Mouse (Mus musculus): ENCODE data around the gene Ccdc12. TPM values are rescaled to one million over a fixed set of nuclear protein-coding genes. Genes with fewer than 3 reads are reported as not detected.

Gene Ccdc12
- 123 and 125 TPM in 2 replicates for total RNA-seq (2017)

GRCm38 (mm10) chr9:110656249-110657221 lies at the start of gene Ccdc12:
TSS of gene Ccdc12 (plus strand) at chr9:110656503.
- peak; percentile 75 for ATAC-seq (ENCODE audit: extremely low read depth, insufficient number of reproducible peaks, low FRiP score, poor library complexity, severe bottlenecking)

GRCm38 (mm10) chr9:110611471-110611870 lies 44.8 kb upstream of the Ccdc12 start:
- ATAC-seq (ENCODE audit: extremely low read depth, insufficient number of reproducible peaks, low FRiP score, poor library complexity, severe bottlenecking): no peak

GRCm38 (mm10) chr9:110617081-110617480 lies 39.2 kb upstream of the Ccdc12 start:
- ATAC-seq (ENCODE audit: extremely low read depth, insufficient number of reproducible peaks, low FRiP score, poor library complexity, severe bottlenecking): no peak

GRCm38 (mm10) chr9:110620180-110620579 lies 36.1 kb upstream of the Ccdc12 start:
- ATAC-seq (ENCODE audit: extremely low read depth, insufficient number of reproducible peaks, low FRiP score, poor library complexity, severe bottlenecking): no peak

- ATAC-seq (ENCODE audit: extremely low read depth, insufficient number of reproducible peaks, low FRiP score, poor library complexity, severe bottlenecking): no peak
Observed at GRCm38 (mm10) chr9:110620685-110621084, 35.6 kb upstream of the Ccdc12 start.

GRCm38 (mm10) chr9:110622621-110623219 lies 33.6 kb upstream of the Ccdc12 start:
- no peak for ATAC-seq (ENCODE audit: extremely low read depth, insufficient number of reproducible peaks, low FRiP score, poor library complexity, severe bottlenecking)

GRCm38 (mm10) chr9:110623416-110624195 lies 32.7 kb upstream of the Ccdc12 start:
- no peak for ATAC-seq (ENCODE audit: extremely low read depth, insufficient number of reproducible peaks, low FRiP score, poor library complexity, severe bottlenecking)

- no peak for ATAC-seq (ENCODE audit: extremely low read depth, insufficient number of reproducible peaks, low FRiP score, poor library complexity, severe bottlenecking)
Observed at GRCm38 (mm10) chr9:110624361-110625166, 31.7 kb upstream of the Ccdc12 start, which contains the start of gene Nradd. TSS of gene Nradd (minus strand) at chr9:110624452.

- ATAC-seq (ENCODE audit: extremely low read depth, insufficient number of reproducible peaks, low FRiP score, poor library complexity, severe bottlenecking): no peak
Observed at GRCm38 (mm10) chr9:110625350-110625908, 30.9 kb upstream of the Ccdc12 start.

- no peak for ATAC-seq (ENCODE audit: extremely low read depth, insufficient number of reproducible peaks, low FRiP score, poor library complexity, severe bottlenecking)
Observed at GRCm38 (mm10) chr9:110630171-110630570, 26.1 kb upstream of the Ccdc12 start.

- ATAC-seq (ENCODE audit: extremely low read depth, insufficient number of reproducible peaks, low FRiP score, poor library complexity, severe bottlenecking): no peak
Observed at GRCm38 (mm10) chr9:110631191-110631590, 25.1 kb upstream of the Ccdc12 start.

- ATAC-seq (ENCODE audit: extremely low read depth, insufficient number of reproducible peaks, low FRiP score, poor library complexity, severe bottlenecking): no peak
Observed at GRCm38 (mm10) chr9:110631651-110632275, 24.5 kb upstream of the Ccdc12 start.

GRCm38 (mm10) chr9:110632671-110633070 lies 23.6 kb upstream of the Ccdc12 start:
- no peak for ATAC-seq (ENCODE audit: extremely low read depth, insufficient number of reproducible peaks, low FRiP score, poor library complexity, severe bottlenecking)

- no peak for ATAC-seq (ENCODE audit: extremely low read depth, insufficient number of reproducible peaks, low FRiP score, poor library complexity, severe bottlenecking)
Observed at GRCm38 (mm10) chr9:110633882-110634281, 22.4 kb upstream of the Ccdc12 start.

- peak; percentile 56 for ATAC-seq (ENCODE audit: extremely low read depth, insufficient number of reproducible peaks, low FRiP score, poor library complexity, severe bottlenecking)
Observed at GRCm38 (mm10) chr9:110635225-110635624, 21.1 kb upstream of the Ccdc12 start.

- ATAC-seq (ENCODE audit: extremely low read depth, insufficient number of reproducible peaks, low FRiP score, poor library complexity, severe bottlenecking): no peak
Observed at GRCm38 (mm10) chr9:110638611-110639021, 17.7 kb upstream of the Ccdc12 start.

GRCm38 (mm10) chr9:110641006-110641405 lies 15.3 kb upstream of the Ccdc12 start:
- ATAC-seq (ENCODE audit: extremely low read depth, insufficient number of reproducible peaks, low FRiP score, poor library complexity, severe bottlenecking): no peak
